Mouse (Mus musculus) layer of hippocampus, postnatal 10 days (tissue): ENCODE measurements around the gene Hoxd10. TPM values are rescaled to one million over a fixed set of nuclear protein-coding genes. Genes with fewer than 3 reads are reported as not detected.
A peak's percentile ranks its signal among the peaks of the same experiment; 100 is the strongest.

Experiments used
- DNase-seq, 2 experiments: peaks; one replicate each; pipeline ENCODE4 v3.0.0; 2021; ENCODE audit warnings: low spot score in 2 of 2
- total RNA-seq, 2 experiments: library from RNA; stranded (reverse); gene quantifications; 2 replicates each; pipeline ENCODE4 v1.2.3; 2021

The Hoxd10 gene
- total RNA-seq, 2 experiments from 2014 or later = not detected

GRCm38 (mm10) chr2:74663291-74663925 lies 28.3 kb upstream of the Hoxd10 start:
- peak; percentile 66 to 69 for DNase-seq

- no peak for DNase-seq
These were observed 25.3 kb upstream of the Hoxd10 start for GRCm38 (mm10) chr2:74666411-74666810.

- no peak for DNase-seq
These were observed 24.4 kb upstream of the Hoxd10 start for GRCm38 (mm10) chr2:74667191-74667841.

GRCm38 (mm10) chr2:74667842-74668357 lies 23.8 kb upstream of the Hoxd10 start, which contains the start of gene Hoxd13:
Hoxd13 (plus strand) TSS chr2:74668310.
- DNase-seq = no peak

- no peak for DNase-seq
These were observed 23.1 kb upstream of the Hoxd10 start for GRCm38 (mm10) chr2:74668370-74669229.

GRCm38 (mm10) chr2:74669230-74669578 lies 22.5 kb upstream of the Hoxd10 start:
- no peak for DNase-seq

- no peak for DNase-seq
These were observed 22.0 kb upstream of the Hoxd10 start for GRCm38 (mm10) chr2:74669650-74670235.

- DNase-seq = no peak
These were observed 21.0 kb upstream of the Hoxd10 start for GRCm38 (mm10) chr2:74670632-74671188.

GRCm38 (mm10) chr2:74671847-74672246 lies 19.9 kb upstream of the Hoxd10 start:
- no peak for DNase-seq

- DNase-seq = peak in 1 of 2 experiments; percentile 70
These were observed 19.0 kb upstream of the Hoxd10 start for GRCm38 (mm10) chr2:74672481-74673362.

GRCm38 (mm10) chr2:74673835-74674425 lies 17.8 kb upstream of the Hoxd10 start:
- DNase-seq = no peak

GRCm38 (mm10) chr2:74674881-74675665 lies 16.7 kb upstream of the Hoxd10 start, which contains the start of gene Hoxd12:
Hoxd12 (plus strand) TSS chr2:74675013.
- DNase-seq = no peak

- no peak for DNase-seq
These were observed 15.9 kb upstream of the Hoxd10 start for GRCm38 (mm10) chr2:74675666-74676282.

GRCm38 (mm10) chr2:74676376-74677052 lies 15.2 kb upstream of the Hoxd10 start:
- DNase-seq = no peak

- no peak for DNase-seq
These were observed 14.6 kb upstream of the Hoxd10 start for GRCm38 (mm10) chr2:74677106-74677505.

GRCm38 (mm10) chr2:74678891-74679595 lies 12.7 kb upstream of the Hoxd10 start, which contains the start of gene Hoxd11:
Hoxd11 (plus strand) TSS chr2:74679557.
- no peak for DNase-seq

GRCm38 (mm10) chr2:74679596-74679971 lies 12.1 kb upstream of the Hoxd10 start:
- no peak for DNase-seq
